Mouse (Mus musculus): ENCODE measurements at regions not wholly inside any gene's neighbourhood (a gene's known extent, or its start where the extent isn't known, plus 50 kb on each side); places are given as distances from the start of the nearest gene placed in this dataset.
"Not testable (repeated sequence)": the region's sequence is repeated elsewhere in the genome, so short reads cannot be mapped to it uniquely, and the experiment has no call there.

GRCm38 (mm10) chr10:117470481-117470880, 90.7 kb upstream of the Cpsf6 start:
- no peak overlapping the region for H3K27ac ChIP-seq (ENCODE audit: control insufficient read depth, insufficient read depth, low read depth, low read length, poor library complexity)
- TF ChIP-seq POLR2A (IDR thresholded peaks at IDR 0.05; ENCODE audit: borderline replicate concordance, control insufficient read depth, low read depth, low read length), result no peak
- TF ChIP-seq CTCF (IDR thresholded peaks at IDR 0.05; ENCODE audit: control insufficient read depth, insufficient read depth, low read length), result no peak
- 65% methylated on average over 2 of the region's 2 CpGs for WGBS
- no peaks in the 10 kb centered on the region for H3K4me1 ChIP-seq (ENCODE audit: control insufficient read depth, insufficient read depth, low read length)
- no peak overlapping the region for H3K4me3 ChIP-seq (replicated peaks; ENCODE audit: control insufficient read depth, low read depth, low read length)

DNA sequence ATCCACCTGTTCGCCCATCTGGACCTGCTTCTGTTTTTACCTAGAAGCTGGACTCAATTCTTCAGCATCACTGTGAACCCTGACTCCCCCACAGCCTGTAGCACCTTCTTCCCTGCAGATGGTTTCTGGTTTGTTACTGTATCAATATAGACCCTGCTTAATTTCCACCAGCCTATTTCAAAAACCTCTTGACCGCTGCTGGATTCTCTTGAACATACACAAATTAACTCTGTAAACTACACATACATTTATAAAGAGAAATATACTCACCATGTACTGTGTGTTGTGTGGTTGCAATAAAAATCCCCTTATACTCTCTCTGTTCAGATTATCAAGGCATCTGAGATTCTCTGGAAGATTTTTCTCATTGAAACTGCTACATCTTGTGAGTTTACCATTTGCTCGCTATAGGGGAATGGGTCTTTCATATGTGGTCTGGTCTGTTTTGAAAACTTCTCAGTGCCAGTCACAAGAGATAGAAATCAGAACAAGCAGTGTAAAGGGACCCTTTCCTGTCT, 89.8 kb upstream of the Cpsf6 start:
- Histone ChIP-seq H3K4me3 (replicated peaks; ENCODE audit: control insufficient read depth, low read depth, low read length) (no peak overlapping the region), H3K27ac (ENCODE audit: control insufficient read depth, insufficient read depth, low read depth, low read length, poor library complexity) (no peak overlapping the region), H3K4me1 (ENCODE audit: control insufficient read depth, insufficient read depth, low read length) (no peaks in the 10 kb centered on the region)
- TF ChIP-seq CTCF (IDR thresholded peaks at IDR 0.05; ENCODE audit: control insufficient read depth, insufficient read depth, low read length) (no peak), POLR2A (IDR thresholded peaks at IDR 0.05; ENCODE audit: borderline replicate concordance, control insufficient read depth, low read depth, low read length) (no peak)
- whole genome bisulfite sequencing, result 89% methylated on average over 3 of the region's 3 CpGs

- TF ChIP-seq CTCF (IDR thresholded peaks at IDR 0.05; ENCODE audit: control insufficient read depth, insufficient read depth, low read length), result no peak
- no peak for TF ChIP-seq POLR2A (IDR thresholded peaks at IDR 0.05; ENCODE audit: borderline replicate concordance, control insufficient read depth, low read depth, low read length)
- H3K27ac ChIP-seq (ENCODE audit: control insufficient read depth, insufficient read depth, low read depth, low read length, poor library complexity), result no peak overlapping the region
- WGBS, result 84% methylated on average over 3 of the region's 3 CpGs
- no peak overlapping the region for H3K4me3 ChIP-seq (replicated peaks; ENCODE audit: control insufficient read depth, low read depth, low read length)
- H3K4me1 ChIP-seq (ENCODE audit: control insufficient read depth, insufficient read depth, low read length), result no peaks in the 10 kb centered on the region
These were observed 89.2 kb upstream of the Cpsf6 start for GRCm38 (mm10) chr10:117468931-117469572.

DNA sequence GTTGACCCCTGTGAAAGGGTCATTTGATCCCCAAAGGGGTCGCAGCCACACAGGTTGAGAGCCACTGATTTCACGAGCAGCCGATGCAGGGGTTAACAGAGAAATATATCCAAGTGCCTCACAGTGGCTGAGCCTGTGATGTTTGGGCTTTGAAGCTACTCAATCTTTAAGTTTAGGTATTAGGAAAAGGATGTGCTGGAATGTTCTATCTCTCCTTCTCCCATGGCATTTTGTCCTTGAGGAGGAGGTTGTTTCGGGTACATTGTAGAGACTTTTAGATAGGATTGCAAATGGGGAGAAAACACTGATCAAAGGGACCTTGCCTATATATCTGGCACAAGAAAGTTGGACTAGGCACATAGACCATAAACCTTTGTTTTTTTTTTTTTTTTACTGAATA, 88.6 kb upstream of the Cpsf6 start:
- no peak for TF ChIP-seq CTCF (IDR thresholded peaks at IDR 0.05; ENCODE audit: control insufficient read depth, insufficient read depth, low read length)
- no peak for TF ChIP-seq POLR2A (IDR thresholded peaks at IDR 0.05; ENCODE audit: borderline replicate concordance, control insufficient read depth, low read depth, low read length)
- Histone ChIP-seq H3K27ac (ENCODE audit: control insufficient read depth, insufficient read depth, low read depth, low read length, poor library complexity) (no peak overlapping the region), H3K4me1 (ENCODE audit: control insufficient read depth, insufficient read depth, low read length) (no peaks in the 10 kb centered on the region), H3K4me3 (replicated peaks; ENCODE audit: control insufficient read depth, low read depth, low read length) (no peak overlapping the region)
- WGBS, result 84% methylated on average over 4 of the region's 4 CpGs

GRCm38 (mm10) chr10:117467161-117467560, 87.3 kb upstream of the Cpsf6 start:
- TF ChIP-seq CTCF (IDR thresholded peaks at IDR 0.05; ENCODE audit: control insufficient read depth, insufficient read depth, low read length) (no peak), POLR2A (IDR thresholded peaks at IDR 0.05; ENCODE audit: borderline replicate concordance, control insufficient read depth, low read depth, low read length) (no peak)
- WGBS, result 86% methylated on average over 8 of the region's 8 CpGs
- H3K4me3 ChIP-seq (replicated peaks; ENCODE audit: control insufficient read depth, low read depth, low read length), result no peak overlapping the region
- no peak overlapping the region for H3K27ac ChIP-seq (ENCODE audit: control insufficient read depth, insufficient read depth, low read depth, low read length, poor library complexity)
- H3K4me1 ChIP-seq (ENCODE audit: control insufficient read depth, insufficient read depth, low read length), result no peaks in the 10 kb centered on the region

DNA sequence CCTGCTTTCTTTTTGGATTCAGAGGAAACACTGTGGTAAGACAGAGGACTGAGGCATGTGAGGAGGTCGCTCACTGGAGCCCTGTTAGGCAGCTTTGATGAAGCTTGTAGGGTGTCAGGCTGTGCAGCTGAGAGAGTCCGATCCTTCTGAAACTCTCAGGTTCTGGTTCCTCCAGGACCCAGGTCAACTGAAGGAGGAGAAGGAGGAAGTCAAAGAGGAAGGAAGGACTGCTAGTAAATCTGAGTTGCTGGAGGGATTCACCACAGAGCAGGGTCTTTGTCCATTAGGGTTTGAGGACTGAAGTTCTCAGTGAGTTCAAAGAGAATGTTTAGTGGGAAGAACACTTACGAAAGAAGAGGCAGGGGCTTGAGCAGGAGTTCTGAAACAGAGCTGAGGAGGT, 86.6 kb upstream of the Cpsf6 start:
- H3K27ac ChIP-seq (ENCODE audit: control insufficient read depth, insufficient read depth, low read depth, low read length, poor library complexity), result no peak overlapping the region
- no peaks in the 10 kb centered on the region for H3K4me1 ChIP-seq (ENCODE audit: control insufficient read depth, insufficient read depth, low read length)
- WGBS, result 45% methylated on average over 3 of the region's 3 CpGs
- no peak overlapping the region for H3K4me3 ChIP-seq (replicated peaks; ENCODE audit: control insufficient read depth, low read depth, low read length)
- no peak for TF ChIP-seq CTCF (IDR thresholded peaks at IDR 0.05; ENCODE audit: control insufficient read depth, insufficient read depth, low read length)
- TF ChIP-seq POLR2A (IDR thresholded peaks at IDR 0.05; ENCODE audit: borderline replicate concordance, control insufficient read depth, low read depth, low read length), result no peak

DNA sequence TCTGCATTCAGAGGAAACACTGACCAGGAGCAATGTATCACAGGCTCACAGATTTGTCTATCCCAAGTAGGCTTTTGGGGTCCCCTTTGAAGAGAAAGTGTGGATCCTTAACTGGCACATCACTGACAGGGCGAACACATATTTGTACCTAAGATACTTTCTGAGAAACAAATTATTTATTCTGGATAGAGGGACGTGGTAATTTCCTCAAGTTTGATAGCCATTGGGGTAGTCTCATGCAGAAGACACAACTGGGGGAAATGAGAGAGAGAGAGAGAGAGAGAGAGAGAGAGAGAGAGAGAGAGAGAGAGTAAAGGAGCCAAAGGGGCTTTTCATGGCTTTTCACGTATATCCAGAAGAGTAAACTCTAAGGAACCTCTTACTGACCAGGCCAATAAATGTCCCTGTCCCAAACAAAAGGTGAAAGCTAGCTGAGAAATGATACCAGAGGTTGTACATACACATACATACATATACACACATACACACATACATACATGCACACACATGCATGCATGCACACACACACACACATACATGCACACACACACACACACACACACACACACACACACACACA, 85.9 kb upstream of the Cpsf6 start:
- no peak for TF ChIP-seq POLR2A (IDR thresholded peaks at IDR 0.05; ENCODE audit: borderline replicate concordance, control insufficient read depth, low read depth, low read length)
- no peak for TF ChIP-seq CTCF (IDR thresholded peaks at IDR 0.05; ENCODE audit: control insufficient read depth, insufficient read depth, low read length)
- 63% methylated on average over 3 of the region's 3 CpGs for WGBS
- Histone ChIP-seq H3K4me1 (ENCODE audit: control insufficient read depth, insufficient read depth, low read length) (no peaks in the 10 kb centered on the region), H3K4me3 (replicated peaks; ENCODE audit: control insufficient read depth, low read depth, low read length) (no peak overlapping the region), H3K27ac (ENCODE audit: control insufficient read depth, insufficient read depth, low read depth, low read length, poor library complexity) (no peak overlapping the region)

DNA sequence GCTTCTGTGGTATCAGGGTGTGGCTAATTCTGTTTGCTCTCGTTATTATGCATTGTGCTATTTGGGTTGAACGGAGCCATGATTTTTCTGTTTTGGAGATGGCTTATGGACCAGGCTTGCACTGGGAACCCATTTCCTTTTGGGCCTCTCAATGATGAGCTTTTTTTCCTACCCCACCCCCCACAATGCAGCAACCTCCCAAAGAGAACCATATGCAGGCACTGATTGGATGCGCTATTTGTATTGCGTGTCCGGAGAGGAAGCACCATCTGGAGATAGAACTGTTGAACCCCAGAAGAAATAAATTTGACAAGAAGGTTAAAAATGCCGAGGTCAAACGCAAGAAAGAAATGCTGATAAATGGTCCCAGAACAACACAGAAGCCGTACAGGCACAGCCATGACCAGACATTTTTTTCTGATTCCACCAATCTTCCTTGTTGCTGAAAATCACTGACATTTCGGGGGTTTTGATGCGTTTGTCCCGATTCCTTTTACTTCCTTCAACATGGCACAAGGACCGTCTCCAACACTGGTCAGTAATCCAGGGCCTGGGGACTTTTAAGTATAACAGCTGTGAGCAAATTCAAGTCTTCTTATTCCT, 85.3 kb upstream of the Cpsf6 start:
- Histone ChIP-seq H3K4me1 (ENCODE audit: control insufficient read depth, insufficient read depth, low read length) (no peaks in the 10 kb centered on the region), H3K27ac (ENCODE audit: control insufficient read depth, insufficient read depth, low read depth, low read length, poor library complexity) (no peak overlapping the region), H3K4me3 (replicated peaks; ENCODE audit: control insufficient read depth, low read depth, low read length) (no peak overlapping the region)
- 83% methylated on average over 12 of the region's 12 CpGs for WGBS
- TF ChIP-seq CTCF (IDR thresholded peaks at IDR 0.05; ENCODE audit: control insufficient read depth, insufficient read depth, low read length) (no peak), POLR2A (IDR thresholded peaks at IDR 0.05; ENCODE audit: borderline replicate concordance, control insufficient read depth, low read depth, low read length) (no peak)

- not testable (repeated sequence) for H3K4me1 ChIP-seq (ENCODE audit: control insufficient read depth, insufficient read depth, low read length); H3K4me3 ChIP-seq (replicated peaks; ENCODE audit: control insufficient read depth, low read depth, low read length); H3K27ac ChIP-seq (ENCODE audit: control insufficient read depth, insufficient read depth, low read depth, low read length, poor library complexity)
These were observed 84.5 kb upstream of the Cpsf6 start for GRCm38 (mm10) chr10:117464331-117464730.

Data from bone marrow, adult 2 months (tissue).